Mouse (Mus musculus) lung, postnatal 0 days (tissue): ENCODE data around the gene Acot2.

Experiments used
- CTCF ChIP-seq: IDR thresholded peaks from 2 replicates; pipeline ENCODE4 v1.5.1; 2016; ENCODE audit warnings: antibody characterized with exemption, mild to moderate bottlenecking
- EP300 ChIP-seq: IDR thresholded peaks from 2 replicates; pipeline ENCODE4 v1.6.1; 2016; ENCODE audit warnings: antibody characterized with exemption, mild to moderate bottlenecking, control low read depth

- no peak for TF ChIP-seq CTCF
- peak; percentile 17; the same call in 1 of the 2 replicates for TF ChIP-seq EP300
Measured at GRCm38 (mm10) chr12:83965235-83965634, 22.4 kb upstream of the Acot2 start.
